Comparison of ENCODE assay signal across 8 mouse cellular contexts in genomic region chr17:34024317-34024821, GRCm38 (mm10). TPM values are rescaled to one million over a fixed set of nuclear protein-coding genes. Genes with fewer than 3 reads are reported as not detected.
DNase-seq lines count a peak whose midpoint lies in the region; ATAC-seq lines count a peak whose summit lies in the region.

Gene Ring1, minus strand, starts transcription at chr17:34024680.

- H3K27ac ChIP-seq in heart, embryonic 11.5 days (ENCODE audit: low read depth, low read length), result peak within 1 kb of the TSS; percentile 88
- peak within 1 kb of the TSS; percentile 96 for H3K27ac ChIP-seq in kidney, embryonic 16.5 days (ENCODE audit: low read length)
- peak within 1 kb of the TSS; percentile 87 for H3K27ac ChIP-seq in liver, embryonic 12.5 days
- peak within 1 kb of the TSS; percentile 93 for H3K27ac ChIP-seq in stomach, embryonic 16.5 days (ENCODE audit: low read length)

- no peaks in the 10 kb centered on the region for H3K27me3 ChIP-seq in heart, embryonic 11.5 days (ENCODE audit: control insufficient read depth, insufficient read depth, low read length)
- H3K27me3 ChIP-seq in kidney, embryonic 16.5 days (ENCODE audit: insufficient read depth, low read length), result no peaks in the 10 kb centered on the region
- no peaks in the 10 kb centered on the region for H3K27me3 ChIP-seq in liver, embryonic 12.5 days (replicated peaks)
- no peaks in the 10 kb centered on the region for H3K27me3 ChIP-seq in stomach, embryonic 16.5 days (ENCODE audit: control insufficient read depth, insufficient read depth, low read length)

- H3K36me3 ChIP-seq in heart, embryonic 11.5 days (ENCODE audit: control insufficient read depth, insufficient read depth, low read length), result peaks cover 25% of the 10 kb centered on the region
- H3K36me3 ChIP-seq in kidney, embryonic 16.5 days (ENCODE audit: insufficient read depth, low read length), result peaks cover 39% of the 10 kb centered on the region
- H3K36me3 ChIP-seq in liver, embryonic 12.5 days, result peaks cover 51% of the 10 kb centered on the region
- peaks cover 33% of the 10 kb centered on the region for H3K36me3 ChIP-seq in stomach, embryonic 16.5 days (ENCODE audit: control insufficient read depth, insufficient read depth, low read length)

- DNase-seq in A20 (ENCODE audit: low read depth, low spot score), result peak; percentile 92
- DNase-seq in adrenal gland, postnatal 4 days (ENCODE audit: low spot score in 2 of 2), result peak; percentile 67 to 75
- DNase-seq in natural killer cell, adult 2 months (ENCODE audit: low spot score in 2 of 2), result peak; percentile 78 to 83

- H3K9ac ChIP-seq in heart, embryonic 11.5 days (ENCODE audit: low read depth, low read length), result peak within 1 kb of the TSS; percentile 96
- H3K9ac ChIP-seq in kidney, embryonic 16.5 days (replicated peaks; ENCODE audit: low read length), result peak within 1 kb of the TSS; percentile 80
- H3K9ac ChIP-seq in liver, embryonic 12.5 days, result peak within 1 kb of the TSS; percentile 86
- peak within 1 kb of the TSS; percentile 92 for H3K9ac ChIP-seq in stomach, embryonic 16.5 days (ENCODE audit: low read length)

- H3K4me3 ChIP-seq in heart, embryonic 11.5 days (ENCODE audit: low read depth, low read length), result peak within 1 kb of the TSS; percentile 87
- H3K4me3 ChIP-seq in kidney, embryonic 16.5 days (ENCODE audit: low read length), result peak within 1 kb of the TSS; percentile 65
- peak within 1 kb of the TSS; percentile 83 for H3K4me3 ChIP-seq in liver, embryonic 12.5 days
- peak within 1 kb of the TSS; percentile 92 for H3K4me3 ChIP-seq in stomach, embryonic 16.5 days (replicated peaks; ENCODE audit: low read length)

- H3K4me2 ChIP-seq in heart, embryonic 11.5 days, result peak within 1 kb of the TSS; percentile 94
- H3K4me2 ChIP-seq in kidney, embryonic 16.5 days (replicated peaks; ENCODE audit: low read depth, low read length), result peak within 1 kb of the TSS; percentile 85
- H3K4me2 ChIP-seq in liver, embryonic 12.5 days, result peak within 1 kb of the TSS; percentile 99
- H3K4me2 ChIP-seq in stomach, embryonic 16.5 days (ENCODE audit: low read depth, low read length), result peak within 1 kb of the TSS; percentile 88

- H3K4me1 ChIP-seq in heart, embryonic 11.5 days (ENCODE audit: control insufficient read depth, insufficient read depth, low read length), result peaks cover 35% of the 10 kb centered on the region
- peaks cover 43% of the 10 kb centered on the region for H3K4me1 ChIP-seq in kidney, embryonic 16.5 days (ENCODE audit: insufficient read depth, low read length)
- H3K4me1 ChIP-seq in liver, embryonic 12.5 days, result peaks cover 54% of the 10 kb centered on the region
- H3K4me1 ChIP-seq in stomach, embryonic 16.5 days (ENCODE audit: control insufficient read depth, insufficient read depth, low read length), result peaks cover 34% of the 10 kb centered on the region

- peak; percentile 38; the same call in 1 of the 2 replicates for ATAC-seq in erythroblast, adult 5-6 weeks (replicated peaks; ENCODE audit: low FRiP score, poor library complexity, severe bottlenecking)
- ATAC-seq in heart, embryonic 11.5 days (replicated peaks; ENCODE audit: insufficient number of reproducible peaks, low FRiP score, low TSS enrichment), result peak; percentile 61
- ATAC-seq in kidney, embryonic 16.5 days (ENCODE audit: low FRiP score, low TSS enrichment), result peak; percentile 72
- peak; percentile 49 for ATAC-seq in liver, embryonic 12.5 days
- peak; percentile 77 for ATAC-seq in stomach, embryonic 16.5 days (ENCODE audit: insufficient read depth, low FRiP score)

- WGBS in heart, embryonic 11.5 days (ENCODE audit: insufficient replicate concordance), result under 1% methylated on average over 49 of the region's 58 CpGs
- 0% methylated on average over 53 of the region's 58 CpGs for WGBS in kidney, embryonic 16.5 days
- under 1% methylated on average over 53 of the region's 58 CpGs for WGBS in liver, embryonic 12.5 days (ENCODE audit: insufficient replicate concordance)
- under 1% methylated on average over 55 of the region's 58 CpGs for WGBS in stomach, embryonic 16.5 days

- no peaks in the 10 kb centered on the region for H3K9me3 ChIP-seq in heart, embryonic 11.5 days (replicated peaks; ENCODE audit: control insufficient read depth, low read length)
- peaks cover 10% of the 10 kb centered on the region; the same call in 1 of the 2 replicates for H3K9me3 ChIP-seq in kidney, embryonic 16.5 days (ENCODE audit: low read length)
- H3K9me3 ChIP-seq in liver, embryonic 12.5 days (replicated peaks), result peaks cover 9% of the 10 kb centered on the region
- no peaks in the 10 kb centered on the region for H3K9me3 ChIP-seq in stomach, embryonic 16.5 days (replicated peaks; ENCODE audit: control insufficient read depth, low read length)

RNA-seq across cellular contexts. Expression of gene Ring1, which starts in this region (rescaled TPM):
- 10 to 100 TPM; 49.0 to 54.3 TPM for total RNA-seq in adrenal gland, postnatal 4 days (2021)
- 1.9 and 9.2 TPM in 2 replicates for total RNA-seq in erythroblast, adult 5-6 weeks (2015; ENCODE audit: low replicate concordance)
- 2.0 and 2.8 TPM in 2 replicates for total RNA-seq in erythroblast, adult 5-6 weeks (2017; ENCODE audit: low replicate concordance)
- 3.9 and 4.4 TPM in 2 replicates for polyA plus RNA-seq in heart, embryonic 11.5 days (2014; fragmentation: Nextera tagmentation; extraction: Ambion mirVana)
- polyA plus RNA-seq in kidney, embryonic 16.5 days (2015; fragmentation: Nextera tagmentation; extraction: Ambion mirVana), result 14.7 and 18.7 TPM in 2 replicates
- polyA plus RNA-seq in liver, embryonic 12.5 days (2016; fragmentation: Nextera tagmentation; extraction: Ambion mirVana), result 10.6 and 10.7 TPM in 2 replicates
- 8.1 and 10.7 TPM in 2 replicates for polyA plus RNA-seq in stomach, embryonic 16.5 days (2015; fragmentation: Nextera tagmentation; extraction: Ambion mirVana)

Comparison
In these comparisons a context has a peak if more than half of its experiments do, and no peak if none do; other contexts are left out.
1. Peak in every context shown above with its lines: DNase-seq, ATAC-seq, H3K4me3 ChIP-seq and H3K27ac ChIP-seq.
2. RNA of gene Ring1 (total RNA-seq): 49.0 to 54.3 TPM in adrenal gland, postnatal 4 days; 1.9 to 9.2 TPM in erythroblast, adult 5-6 weeks; every median in the first group is over 4 times any median in the second.